Mouse (Mus musculus) bone marrow, adult 2 months (tissue): ENCODE measurements around the gene Pgm2.

Source experiments
- CTCF ChIP-seq: fragments of 200-500 bp; IDR thresholded peaks from 2 replicates; pipeline ENCODE4 v1.5.1; 2011; ENCODE audit warnings: low read length, control low read depth; ENCODE audit not compliant: control insufficient read depth, insufficient read depth
- POLR2A ChIP-seq: fragments of 200-500 bp; IDR thresholded peaks from 2 replicates; pipeline ENCODE4 v1.6.1; 2011; ENCODE audit warnings: low read depth, mild to moderate bottlenecking, control low read depth, low read length, borderline replicate concordance; ENCODE audit not compliant: control insufficient read depth

DNA sequence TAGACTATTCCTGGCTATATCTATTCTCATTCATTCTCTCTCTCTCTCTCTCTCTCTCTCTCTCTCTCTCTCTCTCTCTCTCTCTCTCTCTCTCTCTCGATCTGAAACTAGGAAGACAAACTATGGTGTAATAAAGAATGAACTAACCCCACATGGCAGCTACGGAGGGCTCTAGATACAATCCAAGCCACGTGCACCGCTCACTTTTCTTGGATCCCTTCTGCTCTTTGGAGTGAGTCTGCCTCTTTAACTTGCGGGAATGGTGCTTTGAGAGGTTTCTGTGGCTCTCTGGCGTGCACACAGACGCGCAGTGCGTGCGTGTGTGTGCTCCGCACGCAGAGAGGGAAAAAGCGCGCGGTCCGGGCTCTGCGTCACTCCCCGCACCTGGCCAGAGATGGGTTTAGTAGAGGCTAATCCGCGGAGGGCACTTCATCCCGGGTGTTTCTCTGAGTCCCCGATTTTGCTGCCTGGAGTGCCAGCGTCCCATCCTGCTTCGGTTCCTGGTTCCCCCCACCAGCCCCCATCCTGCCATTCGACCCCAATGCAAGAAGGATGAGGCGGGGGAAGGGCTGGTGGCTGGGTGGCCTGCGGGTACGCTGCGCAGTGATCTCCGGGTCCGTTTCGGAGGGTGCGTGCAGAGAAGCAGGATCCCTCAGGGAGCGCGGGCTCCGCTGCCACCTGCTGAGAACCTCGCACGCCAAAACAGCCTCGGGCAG lies 66.5 kb downstream of the Pgm2 start:
- TF ChIP-seq POLR2A (no peak), CTCF (no peak)
